ENCODE assay signal across 1 mouse cellular context in the genomic region with DNA sequence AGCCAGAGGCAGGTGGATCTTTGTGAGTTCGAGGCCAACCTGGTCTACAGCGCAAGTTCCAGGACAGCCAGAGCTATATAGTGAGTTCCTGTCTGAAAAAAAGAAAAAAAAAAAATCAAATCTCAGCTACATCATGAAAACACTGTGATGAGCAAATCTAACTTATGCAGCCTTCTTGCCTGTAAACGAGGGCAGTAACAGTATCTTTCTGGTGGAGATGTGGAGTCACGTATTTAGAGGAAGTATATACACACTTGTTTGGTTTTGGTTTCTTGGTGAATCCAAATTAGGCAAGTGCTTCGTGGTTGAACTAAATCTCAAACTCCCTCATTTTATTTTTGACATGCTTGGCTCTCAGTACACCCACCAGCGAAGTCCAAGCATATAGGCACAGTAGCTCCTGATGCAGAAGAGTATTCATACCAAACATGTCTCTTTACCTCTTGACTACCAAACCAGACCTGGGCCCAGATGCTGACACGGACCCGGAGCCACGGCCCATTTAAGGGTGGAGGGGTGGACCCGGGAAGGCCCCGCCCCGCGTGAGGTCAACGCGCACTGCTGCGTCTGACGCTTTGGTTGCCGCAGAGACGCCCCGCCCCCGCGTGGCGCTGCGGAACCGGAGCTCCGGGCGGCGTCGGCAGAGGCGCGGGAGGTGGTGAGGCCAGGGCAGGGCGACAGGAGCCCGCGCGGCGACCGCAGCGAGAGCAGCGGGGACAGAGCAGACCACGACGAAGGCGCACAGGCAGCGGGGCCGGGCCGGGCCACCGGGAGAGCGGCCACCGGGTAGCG.
TF ChIP-seq lines count a peak whose summit lies in the region.

A gene (plus strand): TSS at position 605 of the 792 bp plus-strand sequence.

TF ChIP-seq in MEL, 35 proteins besides CTCF, POLR2A, EP300 and RAD21 (continued from another document):
- peak; percentile 91 for TF ChIP-seq MXI1 (IDR thresholded peaks at IDR 0.05; ENCODE audit: low read depth, low read length)
- peak; percentile 74 for TF ChIP-seq HCFC1 (IDR thresholded peaks at IDR 0.05; ENCODE audit: low read depth, low read length)
- no peak; the same call in 1 of the 2 replicates for TF ChIP-seq UBTF (IDR thresholded peaks at IDR 0.05; ENCODE audit: borderline replicate concordance, insufficient read depth, low read depth, low read length)
- TF ChIP-seq ZKSCAN1 (IDR thresholded peaks at IDR 0.05; ENCODE audit: low read depth, low read length): no peak
- TF ChIP-seq NRF1 (IDR thresholded peaks at IDR 0.05; ENCODE audit: insufficient read depth, low read depth, low read length, poor library complexity, severe bottlenecking): 0 out of 2 replicates have a peak, but pooled peaks have one; percentile 12
